Mouse (Mus musculus) embryonic facial prominence, embryonic 10.5 days (tissue): Measurements from ENCODE around the gene St6galnac4. TPM values are rescaled to one million over a fixed set of nuclear protein-coding genes. Genes with fewer than 3 reads are reported as not detected.
A peak's percentile ranks its signal among the peaks of the same experiment; 100 is the strongest.

Experiments
- DNase-seq: peaks from one replicate; pipeline ENCODE4 v3.0.0-alpha.2; 2017; ENCODE audit warnings: low spot score
- H3K27ac ChIP-seq: fragments of 300-500 bp; sonication (generic); replicated peaks from 2 replicates; pipeline ENCODE4 v1.5.1; 2016; ENCODE audit warnings: mild to moderate bottlenecking
- H3K27me3 ChIP-seq: fragments of 300-500 bp; sonication (generic); replicated peaks from 2 replicates; pipeline ENCODE4 v1.6.1; 2016; ENCODE audit warnings: low read depth, mild to moderate bottlenecking; ENCODE audit not compliant: poor library complexity, severe bottlenecking
- H3K36me3 ChIP-seq: fragments of 300-500 bp; sonication (generic); replicated peaks from 2 replicates; pipeline ENCODE4 v1.6.1; 2016; ENCODE audit warnings: mild to moderate bottlenecking, moderate library complexity
- H3K4me1 ChIP-seq: fragments of 300-500 bp; sonication (generic); 2 replicates; pipeline ENCODE4 v1.6.1; 2016
- H3K4me3 ChIP-seq: fragments of 300-500 bp; sonication (generic); 2 replicates; pipeline ENCODE4 v1.5.1; 2016; ENCODE audit warnings: mild to moderate bottlenecking, moderate library complexity
- H3K9me3 ChIP-seq: fragments of 300-500 bp; sonication (generic); 2 replicates; pipeline ENCODE4 v1.6.1; 2016; ENCODE audit warnings: mild to moderate bottlenecking
- WGBS: fragments of 180-500 bp; shearing (Covaris S2); methylation state at CpG from one replicate; pipeline ENCODE4 v1.1.7; 2016; 5-methylcytosine and 5-hydroxymethylcytosine counted together
- polyA plus RNA-seq: library from polyadenylated mRNA; unstranded; fragments of >200 nt; fragmentation: Nextera tagmentation; extraction: Ambion mirVana; gene quantifications from 2 replicates; pipeline ENCODE4 v1.2.1, GENCODE M21; 2016

St6galnac4 gene
- 25.1 and 26.4 TPM in 2 replicates for polyA plus RNA-seq

DNA sequence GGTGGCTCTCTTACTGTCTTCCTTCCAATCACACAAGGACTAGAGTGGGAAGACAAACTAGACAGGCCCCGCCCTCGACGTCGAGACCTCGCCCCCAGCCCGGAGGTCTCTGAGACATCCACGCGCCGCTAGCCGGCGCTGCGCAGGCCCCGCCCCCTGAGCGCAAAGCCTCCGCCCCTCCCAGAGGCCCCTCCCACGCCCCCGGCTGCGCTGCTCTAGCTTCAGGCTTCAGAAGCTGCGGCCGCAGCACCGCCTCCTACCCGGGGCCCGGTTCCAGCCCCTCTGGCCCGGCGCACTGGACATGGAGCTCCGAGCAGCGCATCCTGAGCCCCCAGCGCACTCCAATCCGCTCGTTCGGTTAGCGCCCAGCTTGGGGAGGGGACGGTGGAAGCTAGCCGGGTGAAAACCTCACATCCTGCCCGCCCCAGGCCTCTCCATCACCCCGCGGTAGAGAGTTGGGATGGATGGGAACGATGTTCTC is at the start of gene St6galnac4:
Gene St6galnac4 (plus strand): TSS at position 225 of the 481 bp plus-strand sequence.
- peaks cover 9% of the 10 kb centered on the region for H3K36me3 ChIP-seq
- peaks cover 29% of the 10 kb centered on the region for H3K27me3 ChIP-seq
- under 1% methylated on average over 38 of the region's 38 CpGs for WGBS
- peak; percentile 97 for DNase-seq
- peak within 1 kb of the TSS; percentile 68 for H3K4me3 ChIP-seq
- H3K4me1 ChIP-seq: peaks cover 44% of the 10 kb centered on the region
- no peaks in the 10 kb centered on the region for H3K9me3 ChIP-seq
- H3K27ac ChIP-seq: peak within 1 kb of the TSS; percentile 86

DNA sequence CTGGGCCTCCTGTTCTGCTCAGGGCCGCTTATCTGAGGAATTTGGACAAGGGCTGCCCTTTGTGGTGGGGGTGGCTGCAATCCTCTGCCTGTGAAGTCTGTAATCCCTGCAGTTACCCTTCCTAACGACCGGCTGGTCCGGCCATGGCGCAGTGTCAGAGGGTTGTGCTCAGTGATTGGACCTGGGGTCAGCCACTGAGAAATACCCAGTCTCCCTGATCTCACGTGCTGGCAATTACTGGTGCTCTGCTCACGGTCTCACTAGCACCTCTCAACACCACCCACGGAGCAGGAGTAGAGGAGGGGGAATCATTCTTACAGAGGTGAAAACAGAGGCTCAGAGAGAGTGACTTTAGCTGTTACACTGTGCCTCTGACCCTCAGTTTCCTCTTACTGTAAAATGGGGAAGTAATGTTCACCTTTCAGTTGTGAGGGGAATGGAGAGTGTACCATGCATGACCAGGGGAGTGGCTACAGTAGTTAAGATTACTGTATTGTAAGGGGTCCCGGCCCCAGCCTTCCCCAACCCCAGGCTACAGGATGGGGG is 49.5 kb upstream of the St6galnac4 start:
- WGBS: 8% methylated on average over 9 of the region's 9 CpGs
- H3K4me3 ChIP-seq: peak overlapping the region; percentile 80
- H3K9me3 ChIP-seq: no peaks in the 10 kb centered on the region
- H3K4me1 ChIP-seq: peaks cover 81% of the 10 kb centered on the region
- no peak for DNase-seq
- H3K36me3 ChIP-seq: 0 out of 2 replicates have a peak, but pooled peaks cover 4% of the 10 kb centered on the region
- H3K27me3 ChIP-seq: no peaks in the 10 kb centered on the region
- peak overlapping the region; percentile 96 for H3K27ac ChIP-seq

DNA sequence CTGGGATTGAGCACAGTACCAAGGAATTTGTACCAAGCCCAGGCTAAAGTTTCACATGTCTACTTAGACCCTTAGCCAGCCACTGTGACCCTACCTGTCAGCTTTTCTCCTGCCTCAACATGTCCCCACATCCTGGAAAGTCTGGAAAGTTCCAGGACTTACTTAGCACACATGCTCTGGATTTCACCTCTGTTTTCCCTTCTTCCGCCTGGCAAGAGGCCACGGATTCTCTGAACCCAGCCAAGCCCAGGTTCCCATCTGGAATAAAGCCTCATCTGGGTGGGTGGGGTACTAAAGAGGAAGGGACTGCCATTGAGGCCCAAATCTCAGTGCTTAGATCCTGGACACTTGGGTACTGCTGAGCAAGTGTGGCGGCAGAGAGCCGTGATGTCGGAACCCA is 49.0 kb upstream of the St6galnac4 start:
- Histone ChIP-seq H3K27me3 (no peaks in the 10 kb centered on the region), H3K4me1 (peaks cover 81% of the 10 kb centered on the region), H3K9me3 (no peaks in the 10 kb centered on the region), H3K36me3 (peaks cover 5% of the 10 kb centered on the region), H3K4me3 (peak overlapping the region; percentile 80), H3K27ac (peak overlapping the region; percentile 96)
- 80% methylated on average over 5 of the region's 5 CpGs for WGBS
- no peak for DNase-seq

DNA sequence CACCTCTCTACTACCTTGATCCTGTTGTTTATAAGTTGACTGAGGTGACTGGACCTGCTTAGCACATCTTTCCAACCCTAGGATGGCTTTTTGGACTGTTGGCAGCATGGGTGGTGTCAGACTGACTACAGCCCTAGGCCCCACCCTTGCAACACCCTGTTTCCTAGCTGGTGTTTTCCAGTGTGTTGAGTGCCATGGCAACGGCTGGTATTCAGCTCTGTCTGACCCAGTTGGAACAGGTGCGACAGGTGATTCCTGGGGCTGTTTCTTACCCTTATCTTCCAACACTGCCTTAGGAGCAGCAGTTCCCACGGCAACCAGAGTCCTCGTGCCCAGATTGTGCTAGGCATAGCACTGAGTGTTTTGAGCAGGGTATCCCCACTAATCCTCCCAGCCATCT is 48.4 kb upstream of the St6galnac4 start:
- no peak for DNase-seq
- H3K4me1 ChIP-seq: peaks cover 75% of the 10 kb centered on the region
- H3K27me3 ChIP-seq: no peaks in the 10 kb centered on the region
- H3K36me3 ChIP-seq: peaks cover 10% of the 10 kb centered on the region
- 73% methylated on average over 4 of the region's 4 CpGs for WGBS
- no peak overlapping the region for H3K27ac ChIP-seq
- peak overlapping the region; percentile 80 for H3K4me3 ChIP-seq
- H3K9me3 ChIP-seq: no peaks in the 10 kb centered on the region

DNA sequence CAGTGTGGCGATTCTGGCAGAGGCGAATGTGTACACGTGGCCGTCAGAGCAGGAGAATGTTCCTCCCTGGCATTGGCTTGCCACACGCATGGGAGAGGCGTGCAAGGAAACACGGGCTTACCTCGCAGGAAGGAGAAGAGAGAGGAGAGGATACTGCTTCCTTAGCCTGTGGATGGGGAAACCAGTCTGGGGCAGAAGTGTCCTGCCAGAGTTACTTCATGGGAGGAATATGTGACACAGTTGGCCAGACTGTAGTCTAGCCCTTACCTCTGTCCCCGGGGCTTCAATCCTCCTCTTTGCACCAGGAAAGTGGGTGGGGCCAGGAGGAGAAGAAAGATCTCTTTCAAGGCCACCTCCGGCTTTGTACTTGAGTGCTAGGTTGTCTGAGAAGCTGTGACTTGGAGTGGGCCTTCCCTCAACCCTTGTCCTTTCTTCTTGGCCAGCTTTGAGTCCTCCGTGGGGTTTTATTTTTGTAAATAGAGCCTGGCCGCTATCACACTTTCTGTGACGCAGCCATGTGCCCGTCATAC is 47.4 kb upstream of the St6galnac4 start:
- H3K36me3 ChIP-seq: peaks cover 19% of the 10 kb centered on the region
- no peaks in the 10 kb centered on the region for H3K9me3 ChIP-seq
- H3K4me3 ChIP-seq: peak overlapping the region; percentile 80
- peak overlapping the region; percentile 52 for H3K27ac ChIP-seq
- H3K27me3 ChIP-seq: no peaks in the 10 kb centered on the region
- H3K4me1 ChIP-seq: peaks cover 65% of the 10 kb centered on the region
- DNase-seq: no peak
- WGBS: 77% methylated on average over 14 of the region's 14 CpGs

DNA sequence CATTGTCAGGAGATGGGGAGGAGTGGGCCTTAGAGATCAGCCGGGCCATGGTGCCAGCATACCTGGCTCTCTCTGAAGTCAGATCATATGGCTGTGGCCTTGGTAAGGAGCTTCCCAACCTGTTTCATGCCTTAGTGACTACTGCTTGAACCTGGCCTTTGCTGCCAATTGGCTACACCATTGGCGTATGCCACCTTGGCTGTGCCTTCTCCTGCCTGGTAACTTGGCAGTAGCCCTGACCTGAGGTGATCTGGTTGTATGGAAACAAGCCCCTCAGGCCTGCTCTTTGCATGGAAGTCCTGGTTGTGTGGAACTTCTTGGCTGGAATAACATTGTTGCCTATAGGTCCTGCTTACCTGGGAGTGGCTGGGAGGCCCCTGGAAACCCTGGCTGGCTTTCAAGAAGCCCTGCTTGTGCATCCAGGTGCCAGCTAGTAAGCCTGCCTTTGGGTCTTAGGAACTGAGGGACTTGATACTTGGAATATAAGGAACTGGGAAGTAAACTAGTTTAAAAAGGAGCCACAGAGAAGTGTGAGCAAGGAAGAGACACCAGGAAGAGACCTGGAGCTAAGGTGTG is 45.5 kb upstream of the St6galnac4 start:
- Histone ChIP-seq H3K36me3 (peaks cover 35% of the 10 kb centered on the region), H3K4me3 (no peak overlapping the region), H3K9me3 (no peaks in the 10 kb centered on the region), H3K27ac (no peak overlapping the region), H3K27me3 (no peaks in the 10 kb centered on the region), H3K4me1 (peaks cover 50% of the 10 kb centered on the region)
- 92% methylated on average over 2 of the region's 2 CpGs for WGBS
- DNase-seq: no peak

DNA sequence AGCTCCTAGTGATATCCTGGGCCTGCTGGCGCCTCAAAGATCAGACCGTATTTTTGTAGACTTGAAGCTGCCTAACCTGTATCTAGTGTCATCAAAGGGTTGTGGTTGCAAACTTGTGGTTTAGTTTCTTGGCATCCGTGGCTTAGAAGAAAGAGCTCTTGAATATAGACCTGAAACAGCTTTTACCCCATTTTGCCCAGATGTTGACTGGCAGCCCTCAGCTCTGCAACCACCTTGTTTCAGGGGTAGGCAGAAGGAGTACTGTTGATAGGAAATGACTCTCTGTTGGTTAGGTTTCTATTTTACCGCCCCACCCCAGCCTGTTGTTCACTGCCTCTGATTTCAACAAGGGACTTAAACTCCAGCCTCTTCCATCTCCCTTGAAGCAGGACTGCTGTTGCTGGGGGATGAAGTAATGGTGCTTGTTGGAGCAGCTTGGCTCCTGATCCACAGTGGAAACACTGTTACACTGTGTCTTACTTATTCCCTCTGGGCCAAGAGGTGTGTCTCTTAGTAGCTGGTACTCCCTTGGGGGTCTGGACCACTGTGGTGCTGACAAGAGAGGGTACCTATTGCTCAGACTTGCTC is 44.8 kb upstream of the St6galnac4 start:
- 92% methylated on average over 4 of the region's 4 CpGs for WGBS
- H3K27ac ChIP-seq: no peak overlapping the region
- peaks cover 46% of the 10 kb centered on the region for H3K4me1 ChIP-seq
- peaks cover 41% of the 10 kb centered on the region for H3K36me3 ChIP-seq
- DNase-seq: no peak
- H3K27me3 ChIP-seq: no peaks in the 10 kb centered on the region
- no peaks in the 10 kb centered on the region for H3K9me3 ChIP-seq
- no peak overlapping the region for H3K4me3 ChIP-seq

DNA sequence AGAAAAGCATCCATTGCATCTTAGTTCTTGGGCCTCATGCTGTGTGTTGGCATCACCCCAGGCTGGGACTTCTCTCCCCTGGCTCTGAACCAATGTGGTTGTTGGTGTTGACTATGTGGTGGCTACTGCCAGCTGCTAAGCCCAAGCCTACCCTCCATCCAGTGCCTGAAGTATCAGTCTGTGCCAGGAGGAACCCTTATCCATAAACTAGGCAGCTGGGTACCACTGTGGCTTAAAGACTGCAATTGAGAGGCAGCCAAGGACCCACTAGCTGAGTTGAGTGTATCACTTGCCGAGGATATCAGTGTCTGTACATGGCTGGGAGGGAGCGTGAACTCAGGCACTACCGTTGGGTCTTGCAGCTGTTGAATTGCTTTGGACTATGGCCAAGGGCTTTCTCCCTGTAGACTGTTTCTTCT is 43.9 kb upstream of the St6galnac4 start:
- H3K4me1 ChIP-seq: peaks cover 45% of the 10 kb centered on the region

DNA sequence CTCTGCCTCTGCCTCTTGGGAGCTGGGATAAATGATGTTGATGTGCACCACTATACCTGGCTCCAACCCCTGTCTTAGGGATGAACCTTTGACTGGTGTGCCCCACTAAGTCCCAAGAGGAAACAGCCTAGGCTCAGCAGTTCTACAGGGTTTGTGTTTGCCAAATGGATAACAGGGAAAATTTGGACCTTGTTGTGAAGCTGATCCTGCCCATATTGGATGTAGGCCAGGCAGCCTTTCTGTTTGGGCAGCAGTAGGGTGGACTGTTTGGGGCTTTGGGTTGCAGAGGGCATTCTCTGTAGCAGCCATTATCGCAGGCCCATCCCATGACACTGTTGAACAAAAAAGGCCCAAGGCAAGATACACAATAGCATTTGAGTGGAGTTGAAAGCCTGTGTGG is 39.9 kb upstream of the St6galnac4 start:
- H3K27ac ChIP-seq: no peak overlapping the region
- DNase-seq: no peak
- no peaks in the 10 kb centered on the region for H3K27me3 ChIP-seq
- no peaks in the 10 kb centered on the region for H3K9me3 ChIP-seq
- WGBS: 86% methylated on average over 1 of the region's 1 CpGs
- H3K4me3 ChIP-seq: no peak overlapping the region
- H3K4me1 ChIP-seq: peaks cover 50% of the 10 kb centered on the region
- peaks cover 77% of the 10 kb centered on the region for H3K36me3 ChIP-seq

More for the DNA sequence above, 43.9 kb upstream of the St6galnac4 start:
- Histone ChIP-seq H3K27me3 (no peaks in the 10 kb centered on the region), H3K27ac (no peak overlapping the region), H3K4me3 (no peak overlapping the region), H3K9me3 (no peaks in the 10 kb centered on the region), H3K36me3 (peaks cover 51% of the 10 kb centered on the region)
- 96% methylated on average over 3 of the region's 3 CpGs for WGBS
- DNase-seq: no peak

DNA sequence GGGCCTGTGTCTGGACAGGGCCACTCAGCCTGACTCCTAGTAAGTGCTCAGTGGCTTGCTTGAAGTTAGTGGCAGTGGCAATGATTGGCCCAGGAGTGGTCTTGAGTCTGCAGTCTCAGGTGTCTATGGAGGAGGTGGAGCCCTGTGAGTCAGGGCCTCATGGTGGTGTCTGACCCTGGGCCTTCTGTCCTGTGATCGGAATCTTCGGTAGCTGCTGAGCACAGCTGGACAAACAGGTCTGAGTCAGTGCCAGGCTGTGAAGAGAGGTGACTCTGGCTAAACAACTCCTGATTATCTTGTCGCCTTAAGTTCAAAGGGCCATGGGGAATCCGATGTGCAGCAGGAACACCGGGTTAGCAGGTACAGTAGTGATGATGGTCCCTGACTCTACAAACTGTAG is 39.5 kb upstream of the St6galnac4 start:
- H3K36me3 ChIP-seq: peaks cover 77% of the 10 kb centered on the region
- H3K27me3 ChIP-seq: no peaks in the 10 kb centered on the region
- H3K4me3 ChIP-seq: no peak overlapping the region
- no peaks in the 10 kb centered on the region for H3K9me3 ChIP-seq
- peaks cover 48% of the 10 kb centered on the region for H3K4me1 ChIP-seq
- no peak for DNase-seq
- WGBS: 85% methylated on average over 5 of the region's 5 CpGs
- H3K27ac ChIP-seq: no peak overlapping the region

DNA sequence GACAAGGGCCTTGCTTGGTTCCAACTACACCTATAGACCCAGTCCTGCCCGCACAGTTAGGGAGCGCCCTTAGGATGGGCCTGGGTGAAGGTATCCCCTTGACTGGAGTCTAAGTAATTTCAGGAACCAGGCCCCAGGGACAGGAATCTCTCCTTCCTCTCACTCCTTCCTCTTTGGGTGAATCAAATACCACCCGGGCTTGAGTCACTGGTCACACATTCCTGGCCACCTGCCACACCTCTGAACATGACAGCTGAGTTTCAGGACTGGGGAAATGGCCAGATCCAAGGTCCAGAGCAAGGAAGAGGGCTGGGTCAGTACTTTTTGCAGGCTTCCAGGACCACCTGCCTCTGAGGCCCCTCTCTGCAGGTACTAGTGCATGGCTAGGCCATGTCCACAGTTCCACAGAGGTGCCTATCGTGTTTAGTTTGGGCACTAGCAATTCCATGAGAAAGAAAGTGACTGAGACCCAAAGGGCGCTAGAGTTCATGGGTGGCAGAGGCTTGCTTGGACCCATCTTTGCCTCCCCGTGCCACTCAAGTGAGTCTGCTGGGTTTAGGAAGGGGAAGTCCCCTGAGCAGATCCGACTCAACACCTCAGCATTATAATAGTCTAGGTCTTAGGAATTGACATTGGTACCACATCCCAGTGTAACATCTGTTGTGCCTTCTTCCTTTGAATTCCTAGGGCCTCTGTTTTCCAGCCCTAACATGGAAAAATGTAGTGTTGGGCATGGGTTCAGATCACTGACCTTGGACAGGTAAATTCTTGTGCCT is 38.7 kb upstream of the St6galnac4 start:
- Histone ChIP-seq H3K4me3 (no peak overlapping the region), H3K4me1 (peaks cover 46% of the 10 kb centered on the region), H3K27ac (no peak overlapping the region), H3K27me3 (no peaks in the 10 kb centered on the region), H3K36me3 (peaks cover 74% of the 10 kb centered on the region), H3K9me3 (no peaks in the 10 kb centered on the region)
- no peak for DNase-seq
- 94% methylated on average over 7 of the region's 7 CpGs for WGBS

DNA sequence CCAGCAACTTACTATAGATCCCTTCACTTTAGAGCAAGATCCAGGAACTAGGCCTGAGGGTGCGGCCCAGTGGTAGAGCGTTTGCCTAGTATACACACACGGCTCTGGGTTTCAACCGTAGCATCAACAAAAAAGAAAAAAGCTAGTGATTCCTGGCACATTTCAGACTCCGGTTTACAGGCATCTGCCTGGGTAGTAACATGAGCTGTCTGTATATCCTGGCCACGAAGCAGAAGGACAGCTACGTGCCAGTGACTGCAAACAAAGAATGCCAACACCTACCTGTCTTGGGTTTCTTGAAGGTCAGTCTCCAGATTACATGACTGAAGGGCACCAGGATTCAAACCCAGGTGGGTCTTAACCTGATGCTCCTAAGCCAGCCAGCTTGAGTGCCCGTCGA is 37.7 kb upstream of the St6galnac4 start:
- Histone ChIP-seq H3K4me1 (peaks cover 46% of the 10 kb centered on the region), H3K27me3 (no peaks in the 10 kb centered on the region), H3K4me3 (no peak overlapping the region), H3K9me3 (no peaks in the 10 kb centered on the region), H3K27ac (peak overlapping the region; percentile 71), H3K36me3 (peaks cover 68% of the 10 kb centered on the region)
- WGBS: 81% methylated on average over 9 of the region's 9 CpGs
- DNase-seq: no peak
